Mouse (Mus musculus): ENCODE results near the gene Sin3a.

Sin3a gene

DNA sequence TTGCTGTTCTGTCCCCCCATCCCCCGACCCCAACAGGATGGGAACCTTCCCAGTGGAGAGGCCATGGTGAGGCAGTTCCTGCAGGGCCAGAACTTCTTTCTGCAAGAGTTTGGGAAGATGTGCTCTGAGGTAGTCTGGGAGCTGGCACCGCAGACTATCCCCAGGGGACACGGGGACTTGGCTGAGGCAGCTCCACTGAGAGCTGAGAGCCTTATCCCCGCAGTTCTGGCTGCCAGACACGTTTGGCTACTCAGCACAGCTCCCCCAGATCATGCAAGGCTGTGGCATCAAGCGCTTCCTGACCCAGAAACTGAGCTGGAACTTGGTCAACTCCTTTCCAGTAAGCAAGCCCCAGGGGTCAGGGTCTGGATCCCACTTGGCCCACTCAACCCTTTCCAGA is 65.4 kb downstream of the Sin3a start:
- in situ Hi-C loops (cut with MboI; ENCODE audit: low sequenced_read_pairs): no loop called here

- in situ Hi-C loops (cut with MboI; ENCODE audit: low sequenced_read_pairs): no loop called here
These were observed 65.9 kb downstream of the Sin3a start for GRCm38 (mm10) chr9:57137777-57138176.

GRCm38 (mm10) chr9:57138507-57138906 is 66.7 kb downstream of the Sin3a start:
- in situ Hi-C loops (cut with MboI; ENCODE audit: low sequenced_read_pairs): no loop called here

DNA sequence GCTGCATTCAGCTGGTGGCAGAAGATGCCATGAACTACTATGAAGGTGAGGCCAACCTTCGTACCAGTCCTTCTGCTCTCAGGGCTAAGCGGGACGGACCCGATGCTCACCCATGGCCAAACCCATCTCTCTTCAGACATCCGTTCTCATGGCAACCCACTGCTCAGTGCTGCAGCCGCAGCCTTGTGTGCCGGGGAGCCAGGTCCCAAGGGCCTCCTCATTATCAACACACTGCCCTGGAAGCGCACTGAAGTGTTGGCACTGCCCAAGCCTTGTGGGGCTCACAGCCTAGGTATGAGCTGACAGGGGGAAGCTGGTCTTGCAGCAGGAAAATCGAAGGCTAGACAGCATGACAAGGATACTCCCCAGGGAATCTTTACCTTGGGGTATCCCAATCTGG is 67.3 kb downstream of the Sin3a start:
- in situ Hi-C loops (cut with MboI; ENCODE audit: low sequenced_read_pairs): no loop called here

DNA sequence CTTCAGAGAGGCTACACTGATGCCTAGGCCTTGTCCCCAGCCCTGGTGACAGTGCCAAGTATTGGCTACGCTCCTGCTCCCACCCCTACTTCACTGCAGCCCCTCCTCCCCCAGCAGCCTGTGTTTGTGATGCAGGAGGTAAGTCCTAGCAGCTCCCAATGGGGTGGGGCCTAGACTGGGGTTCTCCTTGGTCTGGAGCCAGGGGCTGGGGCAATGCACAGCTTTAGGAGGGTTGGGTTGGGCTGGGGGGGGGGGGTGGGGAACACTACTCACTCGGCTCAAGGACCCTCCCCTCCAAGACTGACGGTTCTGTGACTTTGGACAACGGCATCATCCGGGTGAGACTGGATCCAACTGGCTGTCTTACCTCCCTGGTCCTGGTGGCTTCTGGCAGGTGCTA is 67.7 kb downstream of the Sin3a start:
- in situ Hi-C loops (cut with MboI; ENCODE audit: low sequenced_read_pairs): no loop called here

GRCm38 (mm10) chr9:57141417-57142353 is 69.8 kb downstream of the Sin3a start:
- in situ Hi-C loops (cut with MboI; ENCODE audit: low sequenced_read_pairs): no loop called here

- in situ Hi-C loops (cut with MboI; ENCODE audit: low sequenced_read_pairs): no loop called here
These were observed 71.4 kb downstream of the Sin3a start for GRCm38 (mm10) chr9:57143212-57143611.

GRCm38 (mm10) chr9:57144830-57145229 is 73.0 kb downstream of the Sin3a start:
- in situ Hi-C loops (cut with MboI; ENCODE audit: low sequenced_read_pairs): no loop called here

- in situ Hi-C loops (cut with MboI; ENCODE audit: low sequenced_read_pairs): no loop called here
These were observed 74.7 kb downstream of the Sin3a start for GRCm38 (mm10) chr9:57146451-57147066.

DNA sequence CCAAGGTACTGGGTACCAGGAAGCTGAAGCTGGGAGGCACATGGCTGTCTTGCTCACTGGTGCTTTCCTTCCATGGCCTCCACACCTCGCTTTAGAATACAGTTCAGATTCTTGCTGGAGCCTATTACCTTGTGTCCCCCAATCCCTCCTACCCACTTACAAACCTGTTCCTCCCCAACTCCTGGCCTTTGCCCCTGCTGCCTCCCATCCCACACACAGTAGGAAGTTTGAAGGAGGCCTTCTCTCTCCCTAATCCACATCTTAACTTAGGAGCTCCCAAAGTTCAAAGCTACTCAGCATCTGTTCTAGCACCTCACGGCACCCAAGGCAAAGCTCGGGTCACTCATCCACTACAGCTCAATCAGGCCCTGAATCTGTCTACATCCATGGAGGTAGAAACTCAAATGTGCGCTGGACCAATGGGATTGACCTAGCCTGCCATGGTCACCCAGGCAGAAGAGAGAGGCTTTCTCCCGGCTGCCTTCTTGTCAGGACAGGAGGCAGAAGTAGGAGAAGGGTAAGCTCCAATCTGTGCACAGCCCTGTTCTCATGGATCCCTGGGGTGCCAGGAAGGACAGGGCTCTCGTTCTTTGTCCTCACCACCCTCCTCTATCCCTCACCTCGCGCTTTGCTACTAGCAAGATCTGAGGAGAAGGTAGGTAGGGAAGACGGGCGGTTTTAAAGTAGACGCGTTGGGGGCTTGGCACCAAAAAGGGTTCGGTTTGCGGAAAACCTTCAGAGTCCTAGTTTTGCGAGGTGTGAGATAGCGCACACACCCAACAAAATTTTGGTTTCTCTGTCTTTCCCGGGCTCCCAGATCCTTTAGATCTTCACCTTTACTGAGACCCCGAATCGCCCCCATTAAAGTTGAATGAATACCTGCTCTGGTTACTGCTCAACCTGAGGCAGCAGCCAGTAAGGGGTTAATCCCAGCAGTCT is 75.6 kb downstream of the Sin3a start:
- in situ Hi-C loops (cut with MboI; ENCODE audit: low sequenced_read_pairs): no loop called here

DNA sequence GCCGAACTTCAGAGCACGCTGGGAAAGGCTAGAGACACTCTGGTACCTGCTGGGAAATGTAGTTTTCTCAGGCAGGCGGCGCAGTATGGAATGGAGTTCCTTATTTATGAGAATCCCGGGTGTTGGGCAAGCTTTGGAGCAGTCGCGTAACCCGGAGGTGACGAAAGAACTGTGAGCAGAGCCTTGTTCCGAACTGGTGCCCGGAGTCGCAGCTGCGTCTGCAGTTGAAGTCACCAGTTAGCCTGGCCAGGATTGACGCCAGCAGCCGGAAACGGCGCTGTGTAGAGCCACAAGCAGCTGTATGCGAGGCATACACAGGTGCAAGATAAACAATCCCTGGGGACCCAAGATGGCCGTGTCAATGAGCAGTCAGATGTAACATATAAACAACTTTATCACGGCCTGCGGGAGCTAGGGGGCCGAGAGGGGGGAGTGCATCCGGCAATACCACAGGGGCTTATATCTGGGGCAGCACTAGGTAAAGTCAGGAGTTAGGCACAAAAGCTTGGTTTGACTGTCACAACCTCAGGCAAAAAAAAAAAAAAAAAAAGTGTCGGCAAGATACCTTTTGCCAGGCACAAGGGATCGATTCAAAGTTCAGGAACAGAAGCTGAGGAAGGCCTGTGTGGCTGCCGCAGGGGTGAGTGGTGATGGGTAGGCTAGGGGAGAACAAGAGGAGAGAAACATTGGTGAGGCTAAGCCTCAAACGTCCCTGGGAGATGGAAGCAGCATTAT is 76.5 kb downstream of the Sin3a start, which contains the start of gene Neil1:
TSS of gene Neil1 (minus strand) at position 162 of the 735 bp plus-strand sequence.
- in situ Hi-C loops (cut with MboI; ENCODE audit: low sequenced_read_pairs): no loop called here

- in situ Hi-C loops (cut with MboI; ENCODE audit: low sequenced_read_pairs): no loop called here
These were observed 77.2 kb downstream of the Sin3a start for GRCm38 (mm10) chr9:57149021-57149420.

GRCm38 (mm10) chr9:57150192-57150591 is 78.4 kb downstream of the Sin3a start:
- in situ Hi-C loops (cut with MboI; ENCODE audit: low sequenced_read_pairs): no loop called here

DNA sequence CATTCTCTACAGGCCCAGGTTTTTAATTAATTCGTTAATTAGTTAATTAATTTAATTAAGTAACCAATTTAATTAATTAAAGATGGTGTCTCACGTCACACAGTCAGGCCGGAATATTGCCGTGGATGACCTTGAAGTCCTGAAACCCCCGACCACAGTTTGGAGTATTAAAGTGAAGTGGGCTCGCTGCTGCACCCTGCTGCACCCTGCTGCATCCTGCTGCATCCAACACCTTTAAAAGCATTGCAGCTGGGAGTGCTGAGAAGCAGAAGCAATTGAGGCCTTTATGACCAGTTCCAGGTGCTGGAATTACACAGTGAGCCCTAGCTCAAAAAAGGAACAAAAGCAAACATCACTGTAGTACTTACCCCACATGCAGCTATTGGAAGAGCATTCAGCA is 80.5 kb downstream of the Sin3a start:
- in situ Hi-C loops (cut with MboI; ENCODE audit: low sequenced_read_pairs): no loop called here

DNA sequence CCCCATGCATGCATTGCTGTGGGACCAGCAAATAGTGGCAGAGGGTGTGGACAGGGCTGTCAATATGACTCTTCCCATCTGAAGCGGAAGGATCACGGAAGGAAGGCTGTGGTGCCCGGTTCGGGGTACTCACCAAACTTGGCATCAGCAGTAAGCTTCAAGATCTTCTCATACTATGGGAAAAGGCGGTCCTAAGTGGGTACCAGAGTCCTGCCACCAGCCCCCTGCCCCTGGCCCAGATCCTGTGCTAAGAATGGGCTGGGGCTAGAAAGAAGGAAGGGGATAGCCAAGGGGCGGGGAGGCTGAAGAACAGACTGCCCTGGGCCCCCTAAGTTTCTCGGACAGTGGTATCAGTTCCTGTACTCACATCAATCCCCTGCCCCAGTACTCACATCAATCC is 84.5 kb downstream of the Sin3a start:
- in situ Hi-C loops (cut with MboI; ENCODE audit: low sequenced_read_pairs): no loop called here

- in situ Hi-C loops (cut with MboI; ENCODE audit: low sequenced_read_pairs): no loop called here
These were observed 85.0 kb downstream of the Sin3a start for GRCm38 (mm10) chr9:57156823-57157222.

DNA sequence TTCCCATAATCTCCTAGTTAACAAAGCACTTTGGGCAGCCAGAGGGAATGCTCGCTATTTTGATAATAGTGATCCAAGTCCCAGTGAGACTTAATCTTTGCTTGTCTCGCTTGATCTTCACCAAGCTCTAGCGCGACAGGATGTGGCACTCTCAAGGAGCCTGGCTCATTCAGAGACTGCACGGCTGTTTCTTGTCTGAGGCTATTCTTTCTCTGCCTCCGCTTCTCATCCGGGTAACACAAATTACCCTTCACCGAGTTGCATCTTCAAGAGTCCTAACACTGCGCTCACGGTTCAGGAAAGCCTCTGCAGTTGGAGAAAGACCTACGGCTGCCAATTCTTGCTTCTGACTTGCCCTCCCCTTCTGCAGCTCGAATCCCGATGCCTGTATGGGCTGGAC is 85.7 kb downstream of the Sin3a start:
- in situ Hi-C loops (cut with MboI; ENCODE audit: low sequenced_read_pairs): no loop called here

- in situ Hi-C loops (cut with MboI; ENCODE audit: low sequenced_read_pairs): no loop called here
These were observed 86.2 kb downstream of the Sin3a start, which contains the start of gene Commd4 for GRCm38 (mm10) chr9:57158013-57158470. Gene Commd4 (minus strand): TSS chr9:57158331.

DNA sequence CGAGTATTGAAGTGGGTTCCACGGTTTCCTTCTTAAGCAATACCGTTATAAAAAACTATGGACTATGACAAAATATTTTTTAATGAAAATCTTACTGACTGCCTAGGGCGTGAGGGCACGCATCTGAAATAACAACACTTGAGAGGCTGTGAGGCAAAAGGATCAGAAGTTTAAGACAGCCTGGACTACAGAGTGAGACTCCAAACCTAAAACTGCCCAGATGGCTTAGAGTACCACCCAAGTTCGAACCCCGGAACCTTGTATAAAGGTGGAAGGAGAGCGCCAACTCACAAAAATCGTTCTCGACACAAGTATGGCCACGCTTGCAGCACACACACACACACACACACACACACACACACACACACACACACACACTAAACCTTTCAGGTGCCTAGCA is 86.7 kb downstream of the Sin3a start:
- in situ Hi-C loops (cut with MboI; ENCODE audit: low sequenced_read_pairs): no loop called here

DNA sequence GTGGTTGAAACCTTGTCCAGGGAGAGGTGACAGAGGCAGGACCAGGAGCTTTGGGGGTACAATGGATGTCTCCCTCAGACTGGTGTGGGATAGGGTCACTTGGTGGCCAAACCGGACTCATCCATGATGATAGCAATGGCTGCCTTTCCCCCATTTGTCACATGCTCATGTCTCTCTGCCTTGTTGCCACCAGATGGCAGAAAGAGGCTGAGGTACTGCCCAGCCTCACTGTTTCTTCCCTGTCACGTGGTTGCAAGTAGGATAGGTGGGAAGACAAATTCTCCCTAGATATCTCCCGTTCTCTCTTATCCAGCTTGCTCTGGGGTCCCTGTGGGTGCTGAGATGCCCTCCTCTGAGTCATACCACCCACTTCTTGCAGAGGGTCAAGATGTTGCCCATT is 90.7 kb downstream of the Sin3a start:
- in situ Hi-C loops (cut with MboI; ENCODE audit: low sequenced_read_pairs): no loop called here

All from CH12F3 (cell line).